Mouse (Mus musculus) embryonic stem cell, embryonic (primary cell): ENCODE measurements around the gene Gm49318.

ENCODE experiments used
- CTCF ChIA-PET, 4 experiments: fragments of 300-600 bp in 2 of 4; fragments of 350-600 bp in 2 of 4; sonication (Branson Sonifier 250); formaldehyde crosslinking; loops; one replicate each; lab custom pipeline; 2022; ENCODE audit warnings: inconsistent platforms in 2 of 4; lab: Charles Lee
- POLR2A ChIA-PET, 4 experiments: fragments of 300-600 bp in 2 of 4; fragments of 350-600 bp in 2 of 4; sonication (Branson Sonifier 250); formaldehyde crosslinking; loops; one replicate each; lab custom pipeline; 2022; ENCODE audit warnings: antibody characterized with exemption in 4 of 4, inconsistent platforms in 1 of 4; lab: Charles Lee

Gm49318 gene

GRCm38 (mm10) chr9:22070791-22071573 is at the start of gene Gm49318, which contains the start of gene Zfp653:
Gene Gm49318 (minus strand): TSS chr9:22071259.
Gene Zfp653 (minus strand): TSS chr9:22071376.
- POLR2A ChIA-PET: interaction anchor here (0.5 to 5.1 kb wide), 67 partner anchors 9 to 1687 kb away, joined by 3 to 45 read pairs (median 4); partner anchors contain the start of genes Ecsit (in 3 of the 4), Ldlr (in 3 of the 4), 9530077C05Rik (in 2 of the 4) and Pigyl (in 2 of the 4)
- CTCF ChIA-PET: interaction anchor here (0.6 to 2.9 kb wide), 18 partner anchors 14 to 340 kb away, joined by 3 to 17 read pairs (median 4); partner anchors contain the start of genes Pigyl (in 2 of the 4), 9530077C05Rik (in 1 of the 4) and Ecsit (in 1 of the 4)

DNA sequence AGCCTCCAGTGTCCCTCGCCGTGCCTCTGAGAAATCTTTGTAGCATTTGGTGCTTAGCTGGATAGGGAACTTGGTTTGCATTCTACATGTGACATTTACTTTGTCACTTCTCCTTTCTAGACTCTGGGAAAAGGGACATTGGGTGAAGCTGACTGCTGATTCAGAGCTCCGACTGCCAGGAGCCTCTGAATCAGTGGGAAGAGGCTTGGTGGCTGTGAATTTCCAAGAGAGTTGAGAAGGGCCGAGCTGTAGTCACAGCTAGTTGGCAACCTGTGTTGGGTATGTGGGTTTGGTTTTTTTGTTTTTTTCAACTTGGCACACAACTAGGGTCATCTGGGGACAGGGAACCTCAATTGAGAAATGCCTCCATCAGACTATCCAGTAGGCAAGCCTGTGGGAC is 48.5 kb upstream of the Gm49318 start:
- CTCF ChIA-PET: interaction anchor here in 3 of 4 experiments (1.8 to 2.9 kb wide), 5 partner anchors 13 to 24 kb away, joined by 7 to 29 read pairs (median 10); no protein-coding TSS in a partner anchor

DNA sequence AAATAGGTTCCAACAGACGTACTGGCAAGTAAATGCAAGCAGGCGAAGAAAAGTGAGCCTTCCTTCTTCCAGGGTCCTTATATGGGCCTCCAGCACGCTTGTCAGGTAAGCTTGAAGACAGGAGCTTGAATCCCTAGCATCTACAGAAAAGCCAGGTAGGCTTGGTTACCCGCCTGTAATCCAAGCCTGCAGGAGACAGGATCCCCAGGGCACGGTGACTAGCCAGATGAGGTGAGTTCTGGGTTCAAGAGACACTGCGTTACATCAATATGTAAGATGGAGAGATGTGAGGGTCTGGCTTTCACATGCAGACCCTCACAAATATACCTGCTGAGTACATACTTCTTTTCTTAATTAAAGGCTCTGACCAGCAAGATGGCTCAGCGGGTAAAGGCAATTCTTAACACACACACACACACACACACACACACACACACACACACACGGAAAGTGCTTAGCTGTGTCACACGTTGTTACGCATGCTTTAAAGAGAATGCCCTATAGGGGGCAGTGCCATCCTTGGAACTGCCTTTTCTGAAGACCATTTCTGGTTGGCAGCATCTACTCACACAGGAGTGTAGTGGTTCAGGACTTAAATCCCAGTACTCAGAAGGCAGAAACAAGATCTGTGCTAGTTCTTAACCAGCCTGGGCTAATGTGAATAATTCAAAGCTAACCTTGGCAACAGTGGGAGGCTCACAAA is 46.8 kb upstream of the Gm49318 start:
- POLR2A ChIA-PET: interaction anchor here in 3 of 4 experiments (0.6 to 2.7 kb wide), 27 partner anchors 8 to 335 kb away, joined by 3 to 17 read pairs (median 4); partner anchors contain the start of genes Acp5 (in 1 of the 3), Anln (in 1 of the 3), Ecsit (in 1 of the 3) and Gm49318 (in 1 of the 3)
- CTCF ChIA-PET: interaction anchor here (0.5 to 2.9 kb wide), 45 partner anchors 9 to 569 kb away, joined by 3 to 29 read pairs (median 4); partner anchors contain the start of genes 9530077C05Rik (in 1 of the 4), Acp5 (in 1 of the 4), Cnn1 (in 1 of the 4) and Ecsit (in 1 of the 4)

More for the DNA sequence above, 48.5 kb upstream of the Gm49318 start:
- POLR2A ChIA-PET: interaction anchor here in 2 of 4 experiments (0.8 to 2.7 kb wide), 6 partner anchors 31 to 140 kb away, joined by 3 to 17 read pairs (median 4); partner anchors contain the start of genes Ecsit (in 1 of the 2), Gm49318 (in 1 of the 2), Pigyl (in 1 of the 2) and Zfp599 (in 1 of the 2)

GRCm38 (mm10) chr9:22116740-22117426 is 45.8 kb upstream of the Gm49318 start, which contains the start of gene Elof1:
Gene Elof1 (minus strand): TSS chr9:22117172.
- ChIA-PET POLR2A (interaction anchor here in 3 of 4 experiments (0.5 to 2.7 kb wide), 18 partner anchors 8 to 1167 kb away, joined by 3 to 17 read pairs (median 4); partner anchors contain the start of genes Pigyl (in 2 of the 3), Ecsit (in 1 of the 3) and Gm49318 (in 1 of the 3)), CTCF (interaction anchor here in 3 of 4 experiments (0.6 to 2.9 kb wide), 21 partner anchors 9 to 294 kb away, joined by 3 to 29 read pairs (median 5); partner anchors contain the start of genes 9530077C05Rik (in 1 of the 3), Cnn1 (in 1 of the 3), Swsap1 (in 1 of the 3) and Zfp809 (in 1 of the 3))

GRCm38 (mm10) chr9:22116086-22116485 is 45.0 kb upstream of the Gm49318 start:
- ChIA-PET CTCF (interaction anchor here (0.6 to 2.8 kb wide), 7 partner anchors 14 to 292 kb away, joined by 3 to 15 read pairs (median 5); no protein-coding TSS in a partner anchor), POLR2A (interaction anchor here (0.5 to 2.0 kb wide), 17 partner anchors 8 to 871 kb away, joined by 3 to 7 read pairs (median 4); partner anchors contain the start of genes Pigyl (in 2 of the 4) and Gm49318 (in 1 of the 4))

DNA sequence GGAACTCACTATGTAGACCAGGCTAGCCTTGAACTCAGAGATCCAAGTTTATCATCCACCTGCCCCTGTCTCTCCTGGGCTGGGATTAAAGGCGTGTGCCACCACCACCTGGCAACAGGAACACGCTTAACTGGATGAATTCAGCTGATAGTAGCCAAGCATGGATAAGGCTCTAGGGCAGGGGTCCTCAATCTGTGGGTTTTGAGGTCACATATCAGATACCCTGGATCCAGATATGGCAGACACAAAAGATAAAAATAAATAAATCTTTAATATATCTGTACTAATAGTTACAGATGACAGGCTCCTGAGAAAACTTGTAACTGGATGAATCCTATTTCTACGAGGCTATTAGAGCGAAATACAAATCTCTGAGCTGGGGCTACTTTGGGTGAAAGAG is 44.6 kb upstream of the Gm49318 start:
- ChIA-PET POLR2A (interaction anchor here in 3 of 4 experiments (0.5 to 2.0 kb wide), 15 partner anchors 9 to 870 kb away, joined by 3 to 7 read pairs (median 4); partner anchors contain the start of genes Gm49318 (in 1 of the 3) and Pigyl (in 1 of the 3)), CTCF (interaction anchor here in 3 of 4 experiments (0.6 to 1.0 kb wide), 4 partner anchors 14 to 292 kb away, joined by 3 to 5 read pairs (median 3); no protein-coding TSS in a partner anchor)

- ChIA-PET POLR2A (interaction anchor here in 1 of 4 experiments (0.6 to 0.9 kb wide), 2 partner anchors 29 to 198 kb away, joined by 3 to 6 read pairs; no protein-coding TSS in a partner anchor), CTCF (interaction anchor here in 2 of 4 experiments (0.7 to 1.0 kb wide), 4 partner anchors 9 to 12 kb away, joined by 3 to 4 read pairs (median 3); no protein-coding TSS in a partner anchor)
Observed at GRCm38 (mm10) chr9:22108194-22108593, 37.1 kb upstream of the Gm49318 start.

DNA sequence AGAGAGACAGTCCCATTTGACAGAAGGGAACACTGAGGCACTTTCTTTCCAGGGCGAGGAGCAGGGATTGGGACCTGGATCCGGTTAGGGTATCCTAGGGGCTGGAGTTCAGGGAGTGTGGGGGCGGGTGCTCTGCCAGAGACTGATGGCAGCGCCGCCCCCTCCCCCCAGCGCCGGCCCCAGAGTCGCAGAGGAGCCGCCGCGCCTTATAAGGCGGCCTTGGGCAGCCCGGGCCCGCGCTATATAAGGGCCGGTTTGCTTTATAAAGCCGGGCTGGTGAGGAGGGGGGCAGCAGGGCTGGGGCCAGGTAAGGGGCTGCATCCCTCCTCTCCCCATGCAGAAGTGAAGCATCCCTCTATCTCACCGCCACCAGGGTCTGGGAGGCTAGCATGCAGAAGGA is 28.9 kb upstream of the Gm49318 start:
- ChIA-PET POLR2A (interaction anchor here in 3 of 4 experiments (0.6 to 3.7 kb wide), 8 partner anchors 11 to 772 kb away, joined by 3 to 22 read pairs (median 4); partner anchors contain the start of genes Ecsit (in 1 of the 3) and Zfp599 (in 1 of the 3)), CTCF (interaction anchor here in 1 of 4 experiments (0.7 to 2.3 kb wide), 2 partner anchors 15 to 43 kb away, joined by 3 to 5 read pairs; no protein-coding TSS in a partner anchor)

DNA sequence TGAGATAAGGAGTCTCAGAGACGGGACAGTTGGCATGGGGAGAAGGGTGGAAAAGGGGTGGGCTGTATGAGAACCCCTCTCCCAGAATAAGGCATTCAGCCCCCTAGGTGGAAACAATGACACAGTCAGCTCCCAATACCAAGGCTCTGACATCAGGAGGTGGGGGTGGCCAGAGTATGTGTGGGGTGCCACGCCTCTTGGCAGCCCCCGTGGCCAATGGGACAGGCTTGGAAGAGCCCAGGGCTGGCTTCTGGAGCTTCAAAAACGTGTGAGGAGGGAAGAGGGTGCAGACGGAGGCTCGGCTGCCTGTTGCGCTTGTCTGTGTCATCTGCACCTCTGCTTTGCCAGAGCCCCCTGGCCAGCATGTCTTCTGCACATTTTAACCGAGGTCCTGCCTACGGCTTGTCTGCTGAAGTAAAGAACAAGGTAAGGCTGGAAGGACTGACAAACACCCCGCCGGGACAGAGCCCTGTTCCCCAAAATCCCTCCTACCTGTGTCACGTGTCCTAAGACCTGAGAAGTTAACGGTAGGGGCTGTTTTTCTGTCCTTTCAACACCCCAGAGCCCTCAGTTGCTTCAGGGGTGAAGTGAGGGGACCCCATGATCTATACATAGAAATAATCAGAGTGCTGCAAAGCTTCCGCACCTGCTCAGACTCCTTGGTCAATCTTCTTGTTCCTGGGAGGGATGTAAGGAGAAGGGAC is 28.1 kb upstream of the Gm49318 start, which contains the start of gene Cnn1:
Gene Cnn1 (plus strand): TSS at position 224 of the 704 bp plus-strand sequence.
- POLR2A ChIA-PET: interaction anchor here in 3 of 4 experiments (0.6 to 3.7 kb wide), 9 partner anchors 15 to 359 kb away, joined by 3 to 22 read pairs (median 3); partner anchors contain the start of genes Anln (in 1 of the 3), Ecsit (in 1 of the 3) and Zfp599 (in 1 of the 3)
- CTCF ChIA-PET: interaction anchor here in 2 of 4 experiments (0.6 to 2.3 kb wide), 5 partner anchors 16 to 1201 kb away, joined by 3 to 5 read pairs (median 4); no protein-coding TSS in a partner anchor

DNA sequence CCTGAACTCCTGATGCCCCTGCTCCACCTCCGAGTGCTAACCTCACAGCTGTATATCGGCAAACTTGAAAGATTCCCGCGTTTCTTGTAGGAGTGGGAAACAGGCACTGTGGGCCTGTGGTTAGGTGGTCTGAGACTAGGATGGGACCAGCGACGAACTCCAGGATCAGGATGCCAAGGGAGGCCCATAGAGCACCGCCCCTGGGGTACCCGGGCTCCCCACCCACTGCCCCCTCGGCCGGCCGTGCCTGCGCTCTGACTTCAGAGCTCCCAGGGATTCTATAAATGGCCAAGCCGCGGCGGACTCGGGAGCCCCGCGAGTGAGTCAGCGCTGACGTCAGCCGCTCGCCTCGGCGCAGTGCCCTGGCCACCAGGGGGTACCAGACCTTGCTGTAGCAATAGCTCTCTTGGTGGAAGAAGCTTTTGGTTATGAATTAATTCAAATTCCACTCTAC is 24.8 kb upstream of the Gm49318 start:
- POLR2A ChIA-PET: interaction anchor here in 3 of 4 experiments (0.6 to 2.8 kb wide), 16 partner anchors 10 to 373 kb away, joined by 3 to 18 read pairs (median 4); partner anchors contain the start of genes Ecsit (in 2 of the 3), Ldlr (in 1 of the 3) and Pigyl (in 1 of the 3)
- CTCF ChIA-PET: interaction anchor here (0.6 to 2.0 kb wide), 37 partner anchors 9 to 401 kb away, joined by 3 to 17 read pairs (median 4); partner anchors contain the start of genes Ecsit (in 2 of the 4) and Pigyl (in 1 of the 4)

DNA sequence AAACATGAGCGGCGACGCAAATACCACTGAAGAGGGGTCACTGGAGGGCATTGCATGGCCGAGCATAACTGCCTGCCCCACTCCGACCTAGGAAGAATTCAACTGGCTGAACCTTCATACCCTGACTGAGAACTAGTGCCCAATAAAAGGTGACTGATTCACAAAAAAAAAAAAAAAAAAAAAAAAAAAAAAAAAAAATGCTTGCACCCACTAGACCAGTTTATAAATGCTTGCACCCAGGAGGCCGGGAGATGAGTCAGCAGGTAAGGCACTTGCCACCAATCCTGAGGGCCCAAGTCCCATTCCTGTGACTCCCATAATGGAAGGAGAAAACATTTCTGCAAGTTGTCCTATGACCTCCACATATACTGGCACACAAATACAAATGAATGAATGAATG is 21.7 kb upstream of the Gm49318 start:
- ChIA-PET CTCF (interaction anchor here in 1 of 4 experiments (0.7 kb wide), 1 partner anchor 135 kb away, joined by 3 read pairs; no protein-coding TSS in a partner anchor), POLR2A (interaction anchor here in 1 of 4 experiments (0.6 kb wide), 1 partner anchor 132 kb away, joined by 3 read pairs; no protein-coding TSS in a partner anchor)

DNA sequence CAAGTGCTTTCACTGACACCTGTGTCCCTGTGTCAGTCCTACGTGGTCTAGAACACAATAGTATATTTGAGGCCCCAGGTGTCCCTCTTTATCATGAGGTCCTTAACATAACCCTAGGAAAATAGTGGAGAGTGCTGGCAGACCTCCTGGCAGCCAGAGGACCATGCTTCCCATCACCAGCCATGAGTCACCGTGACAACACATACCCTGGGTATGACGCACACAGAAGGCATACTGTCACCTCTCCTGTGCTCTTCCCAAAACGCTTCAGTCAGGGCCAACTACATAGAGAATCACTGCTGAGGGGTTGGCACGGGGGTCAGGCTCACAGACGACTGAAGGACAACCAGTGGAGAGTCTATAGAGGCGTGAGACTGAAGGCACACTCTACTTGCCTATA is 18.9 kb upstream of the Gm49318 start:
- POLR2A ChIA-PET: interaction anchor here in 3 of 4 experiments (0.5 to 5.1 kb wide), 6 partner anchors 13 to 108 kb away, joined by 3 to 45 read pairs (median 3); partner anchors contain the start of genes Gm49318 (in 1 of the 3) and Zfp653 (in 1 of the 3)
- CTCF ChIA-PET: interaction anchor here in 1 of 4 experiments (1.0 kb wide), 1 partner anchor 66 kb away, joined by 3 read pairs; no protein-coding TSS in a partner anchor

- POLR2A ChIA-PET: interaction anchor here in 2 of 4 experiments (1.4 to 5.1 kb wide), 3 partner anchors 18 to 42 kb away, joined by 3 to 45 read pairs (median 3); partner anchors contain the start of genes Gm49318 (in 1 of the 2) and Zfp653 (in 1 of the 2)
- CTCF ChIA-PET: interaction anchor here in 1 of 4 experiments (1.0 kb wide), 1 partner anchor 66 kb away, joined by 3 read pairs; no protein-coding TSS in a partner anchor
Observed at GRCm38 (mm10) chr9:22089281-22089680, 18.2 kb upstream of the Gm49318 start.

GRCm38 (mm10) chr9:22087034-22087618 is 16.1 kb upstream of the Gm49318 start:
- POLR2A ChIA-PET: interaction anchor here in 2 of 4 experiments (0.7 to 5.1 kb wide), 3 partner anchors 16 to 775 kb away, joined by 3 to 45 read pairs (median 6); partner anchors contain the start of genes Ap1m2 (in 1 of the 2), Elavl3 (in 1 of the 2), Gm49318 (in 1 of the 2) and Zfp653 (in 1 of the 2)
- CTCF ChIA-PET: interaction anchor here in 2 of 4 experiments (1.0 to 1.5 kb wide), 3 partner anchors 9 kb away, joined by 3 to 4 read pairs (median 3); no protein-coding TSS in a partner anchor
